Mouse (Mus musculus) Patski (cell line): Measurements from ENCODE around the gene Specc1. TPM values are rescaled to one million over a fixed set of nuclear protein-coding genes. Genes with fewer than 3 reads are reported as not detected.

Source experiments
- ATAC-seq: fragments of 100-300 bp; one replicate; pipeline ENCODE4 v1.8.0; 2021
- CTCF ChIA-PET: fragments of 350-600 bp; sonication (Branson Sonifier 250); formaldehyde crosslinking; loops from one replicate; lab custom pipeline; 2022; ENCODE audit warnings: inconsistent platforms; lab: Charles Lee
- POLR2A ChIA-PET: fragments of 350-600 bp; sonication (Branson Sonifier 250); formaldehyde crosslinking; loops from one replicate; lab custom pipeline; 2022; ENCODE audit warnings: antibody characterized with exemption, inconsistent platforms; lab: Charles Lee
- DNase-seq: peaks from one replicate; pipeline ENCODE4 v3.0.0-alpha.2; 2011; ENCODE audit warnings: low read depth, low spot score
- H3K27me3 ChIP-seq: fragments of 371-371 bp; one replicate; pipeline ENCODE4 v1.5.1; 2021
- CTCF ChIP-seq: fragments of 100-300 bp; IDR thresholded peaks from one replicate; pipeline ENCODE4 v1.5.1; 2021
- in situ Hi-C: fragments of 300-500 bp; cut with MboI; formaldehyde crosslinking; loops from 3 replicates; pipeline ENCODE4 v1.11.1; 2018; ENCODE audit warnings: low pct_unique_long_range_greater_than_20kb, mixed read lengths
- polyA plus RNA-seq: library from polyadenylated mRNA; unstranded; gene quantifications from one replicate; pipeline ENCODE4 v1.2.3, GENCODE M21; 2021

Gene Specc1
- polyA plus RNA-seq, 1 experiment from 2014 or later = 27.8 TPM

GRCm38 (mm10) chr11:61963193-61963592, 6.6 kb downstream of the Specc1 start:
- CTCF ChIA-PET = no interaction called here

GRCm38 (mm10) chr11:61964611-61965010, 8.0 kb downstream of the Specc1 start:
- CTCF ChIA-PET = no interaction called here
- no peak for TF ChIP-seq CTCF
- in situ Hi-C loops = no loop called here
- no peak for DNase-seq
- H3K27me3 ChIP-seq = no peaks in the 10 kb centered on the region
- POLR2A ChIA-PET = interaction anchor here (0.5 kb wide), 2 partner anchors 30 to 69 kb away, joined by 3 read pairs; no protein-coding TSS in a partner anchor
- ATAC-seq = no peak

More at GRCm38 (mm10) chr11:61963193-61963592, 6.6 kb downstream of the Specc1 start:
- no peak for ATAC-seq
- in situ Hi-C loops = no loop called here
- no peak for DNase-seq
- H3K27me3 ChIP-seq = no peaks in the 10 kb centered on the region
- POLR2A ChIA-PET = no interaction called here
- TF ChIP-seq CTCF = no peak

- ATAC-seq = no peak
- ChIA-PET POLR2A (no interaction called here), CTCF (no interaction called here)
- H3K27me3 ChIP-seq = no peaks in the 10 kb centered on the region
- in situ Hi-C loops = no loop called here
- no peak for DNase-seq
- TF ChIP-seq CTCF = no peak
Observed at GRCm38 (mm10) chr11:61967034-61967433, 10.5 kb downstream of the Specc1 start.

- no peaks in the 10 kb centered on the region for H3K27me3 ChIP-seq
- no peak for TF ChIP-seq CTCF
- in situ Hi-C loops = no loop called here
- ChIA-PET POLR2A (no interaction called here), CTCF (interaction anchor here (1.3 kb wide), 1 partner anchor 79 kb away, joined by 3 read pairs; no protein-coding TSS in a partner anchor)
- ATAC-seq = no peak
- no peak for DNase-seq
Observed at GRCm38 (mm10) chr11:61968875-61969274, 12.3 kb downstream of the Specc1 start.

- ChIA-PET CTCF (interaction anchor here (1.0 to 1.1 kb wide), 2 partner anchors 10 to 14 kb away, joined by 3 to 4 read pairs; partner anchors contain the start of gene Specc1), POLR2A (no interaction called here)
- ATAC-seq (peak; percentile 26), DNase-seq (peak; percentile 85)
- TF ChIP-seq CTCF = no peak
- in situ Hi-C loops = no loop called here
- no peaks in the 10 kb centered on the region for H3K27me3 ChIP-seq
Observed at GRCm38 (mm10) chr11:61970901-61971300, 14.3 kb downstream of the Specc1 start.

- in situ Hi-C loops = no loop called here
- ChIA-PET POLR2A (interaction anchor here (0.8 kb wide), 1 partner anchor 587 kb away, joined by 3 read pairs; no protein-coding TSS in a partner anchor), CTCF (interaction anchor here (1.0 to 1.1 kb wide), 2 partner anchors 11 to 15 kb away, joined by 3 to 4 read pairs; partner anchors contain the start of gene Specc1)
- no peak for ATAC-seq
- DNase-seq = no peak
- no peaks in the 10 kb centered on the region for H3K27me3 ChIP-seq
- TF ChIP-seq CTCF = no peak
Observed at GRCm38 (mm10) chr11:61971441-61972221, 15.1 kb downstream of the Specc1 start.

GRCm38 (mm10) chr11:61974106-61974707, 17.6 kb downstream of the Specc1 start:
- TF ChIP-seq CTCF = no peak
- no peaks in the 10 kb centered on the region for H3K27me3 ChIP-seq
- POLR2A ChIA-PET = interaction anchor here (1.3 kb wide), 1 partner anchor 20 kb away, joined by 6 read pairs; no protein-coding TSS in a partner anchor
- no peak for ATAC-seq
- in situ Hi-C loops = no loop called here
- DNase-seq = no peak
- CTCF ChIA-PET = interaction anchor here (1.6 kb wide), 1 partner anchor 48 kb away, joined by 3 read pairs; no protein-coding TSS in a partner anchor

- ATAC-seq = no peak
- CTCF ChIA-PET = interaction anchor here (1.0 kb wide), 1 partner anchor 9 kb away, joined by 3 read pairs; no protein-coding TSS in a partner anchor
Observed at GRCm38 (mm10) chr11:61975783-61976182, 19.2 kb downstream of the Specc1 start.

GRCm38 (mm10) chr11:61981285-61981684, 24.7 kb downstream of the Specc1 start:
- POLR2A ChIA-PET = no interaction called here
- no peaks in the 10 kb centered on the region for H3K27me3 ChIP-seq
- CTCF ChIA-PET = no interaction called here
- DNase-seq (no peak), ATAC-seq (no peak)
- in situ Hi-C loops = no loop called here
- no peak for TF ChIP-seq CTCF

More at GRCm38 (mm10) chr11:61975783-61976182, 19.2 kb downstream of the Specc1 start:
- H3K27me3 ChIP-seq = no peaks in the 10 kb centered on the region
- DNase-seq = no peak
- in situ Hi-C loops = no loop called here
- TF ChIP-seq CTCF = no peak
- POLR2A ChIA-PET = no interaction called here

- no peak for TF ChIP-seq CTCF
- DNase-seq = no peak
- ATAC-seq = no peak
- CTCF ChIA-PET = interaction anchor here (0.8 to 1.9 kb wide), 3 partner anchors 8 to 26 kb away, joined by 4 to 6 read pairs (median 5); partner anchors contain the start of gene Specc1
- POLR2A ChIA-PET = no interaction called here
- in situ Hi-C loops = no loop called here
- H3K27me3 ChIP-seq = no peaks in the 10 kb centered on the region
Observed at GRCm38 (mm10) chr11:61982828-61983227, 26.3 kb downstream of the Specc1 start.

- ChIA-PET POLR2A (no interaction called here), CTCF (no interaction called here)
- no peak for TF ChIP-seq CTCF
- no peaks in the 10 kb centered on the region for H3K27me3 ChIP-seq
- no peak for ATAC-seq
- DNase-seq = no peak
- in situ Hi-C loops = no loop called here
Observed at GRCm38 (mm10) chr11:61986939-61987338, 30.4 kb downstream of the Specc1 start.
